Mouse (Mus musculus) spleen, adult 2 months (tissue): ENCODE data around the gene Tsga10. TPM values are rescaled to one million over a fixed set of nuclear protein-coding genes. Genes with fewer than 3 reads are reported as not detected.
"Not testable (repeated sequence)": the region's sequence is repeated elsewhere in the genome, so short reads cannot be mapped to it uniquely, and the experiment has no call there.

Experiments used
- DNase-seq, 2 experiments: peaks; one replicate each; pipeline versions ENCODE4 v3.0.0 to v3.0.0-alpha.2; 2012 to 2021; ENCODE audit warnings: low spot score in 2 of 2, low read depth in 1 of 2
- H3K27ac ChIP-seq: fragments of 200-500 bp; 2 replicates; pipeline ENCODE4 v1.5.1; 2012; ENCODE audit warnings: low read length, inconsistent platforms; ENCODE audit not compliant: insufficient read depth
- H3K27me3 ChIP-seq: fragments of 200-500 bp; 2 replicates; pipeline ENCODE4 v1.6.1; 2012; ENCODE audit warnings: mild to moderate bottlenecking, moderate library complexity, low read length, inconsistent platforms; ENCODE audit not compliant: control insufficient read depth, insufficient read depth
- H3K36me3 ChIP-seq: fragments of 200-500 bp; 2 replicates; pipeline ENCODE4 v1.6.1; 2012; ENCODE audit warnings: mild to moderate bottlenecking, low read length, inconsistent platforms; ENCODE audit not compliant: control insufficient read depth, insufficient read depth
- H3K4me1 ChIP-seq: fragments of 200-500 bp; 2 replicates; pipeline ENCODE4 v1.6.1; 2011; ENCODE audit warnings: inconsistent platforms; ENCODE audit not compliant: control insufficient read depth, insufficient read depth, insufficient read length
- H3K4me3 ChIP-seq: fragments of 200-500 bp; 2 replicates; pipeline ENCODE4 v1.5.1; 2011; ENCODE audit warnings: mild to moderate bottlenecking, inconsistent platforms; ENCODE audit not compliant: insufficient read depth, insufficient read length; ENCODE audit errors: extremely low read depth
- CTCF ChIP-seq: fragments of 200-500 bp; IDR thresholded peaks from 2 replicates; pipeline ENCODE4 v1.5.1; 2011; ENCODE audit warnings: mild to moderate bottlenecking, inconsistent platforms; ENCODE audit not compliant: insufficient read depth, insufficient read length, insufficient replicate concordance; ENCODE audit errors: extremely low read depth
- POLR2A ChIP-seq: fragments of 200-500 bp; IDR thresholded peaks from 2 replicates; pipeline ENCODE4 v1.6.1; 2011; ENCODE audit warnings: low read depth, low read length, inconsistent platforms
- WGBS: fragments of 180-500 bp; shearing (Covaris S2); methylation state at CpG from one replicate; pipeline ENCODE4 v1.1.7; 2018; 5-methylcytosine and 5-hydroxymethylcytosine counted together
- polyA plus RNA-seq: library from polyadenylated mRNA; depleted of rRNA; stranded (reverse); fragments of >200 nt; gene quantifications from 2 replicates; pipeline ENCODE4 v1.2.3, GENCODE M21; 2012

The Tsga10 gene
- polyA plus RNA-seq, 1 experiment, result 0.35 TPM

DNA sequence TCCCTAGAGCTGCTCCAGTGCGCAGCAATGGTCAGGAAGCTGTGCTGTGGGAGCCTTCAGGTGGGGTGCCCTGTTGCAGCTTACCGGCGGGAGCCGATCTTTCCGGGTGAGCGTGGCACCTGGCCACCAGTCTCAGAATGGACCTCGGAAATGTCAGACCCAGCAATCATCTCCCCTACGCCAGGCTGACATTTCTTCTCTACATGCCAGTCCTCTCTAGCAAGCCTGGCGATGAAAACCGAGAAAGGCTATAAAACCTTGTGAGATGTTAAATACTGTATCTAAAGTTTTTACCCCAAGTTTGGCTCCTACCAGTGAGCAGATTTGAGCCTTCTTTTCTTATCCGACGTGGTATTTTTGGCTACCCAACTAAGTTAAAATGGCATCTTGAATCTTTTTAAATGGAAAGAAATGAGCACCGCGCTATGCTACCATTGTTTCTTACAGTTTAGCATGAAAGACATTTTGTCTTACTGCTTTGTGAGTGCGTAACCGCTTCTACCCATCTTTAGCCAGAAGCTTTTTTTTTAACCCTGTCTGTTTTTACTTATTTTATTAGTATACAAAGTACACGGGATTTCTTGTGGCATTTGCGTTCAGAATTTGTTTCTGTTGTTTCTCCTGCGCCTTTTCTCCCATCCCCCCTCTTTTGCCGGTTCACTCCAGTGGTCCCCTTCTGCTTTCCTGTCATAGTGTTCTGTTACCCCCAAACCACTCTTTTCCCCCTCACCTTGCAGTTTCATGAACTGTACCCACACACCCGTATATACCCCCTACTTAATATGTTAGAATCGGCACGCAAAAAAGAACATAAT is 621 bp downstream of the Tsga10 start:
- WGBS, result 11% methylated on average over 23 of the region's 23 CpGs
- H3K4me3 ChIP-seq, result peak overlapping the region; percentile 62
- TF ChIP-seq POLR2A (no peak), CTCF (no peak)
- no peaks in the 10 kb centered on the region; the same call in 1 of the 2 replicates for H3K4me1 ChIP-seq
- no peaks in the 10 kb centered on the region for H3K27me3 ChIP-seq
- no peaks in the 10 kb centered on the region for H3K36me3 ChIP-seq
- no peak for DNase-seq
- H3K27ac ChIP-seq, result peak overlapping the region; percentile 21; the same call in 1 of the 2 replicates

DNA sequence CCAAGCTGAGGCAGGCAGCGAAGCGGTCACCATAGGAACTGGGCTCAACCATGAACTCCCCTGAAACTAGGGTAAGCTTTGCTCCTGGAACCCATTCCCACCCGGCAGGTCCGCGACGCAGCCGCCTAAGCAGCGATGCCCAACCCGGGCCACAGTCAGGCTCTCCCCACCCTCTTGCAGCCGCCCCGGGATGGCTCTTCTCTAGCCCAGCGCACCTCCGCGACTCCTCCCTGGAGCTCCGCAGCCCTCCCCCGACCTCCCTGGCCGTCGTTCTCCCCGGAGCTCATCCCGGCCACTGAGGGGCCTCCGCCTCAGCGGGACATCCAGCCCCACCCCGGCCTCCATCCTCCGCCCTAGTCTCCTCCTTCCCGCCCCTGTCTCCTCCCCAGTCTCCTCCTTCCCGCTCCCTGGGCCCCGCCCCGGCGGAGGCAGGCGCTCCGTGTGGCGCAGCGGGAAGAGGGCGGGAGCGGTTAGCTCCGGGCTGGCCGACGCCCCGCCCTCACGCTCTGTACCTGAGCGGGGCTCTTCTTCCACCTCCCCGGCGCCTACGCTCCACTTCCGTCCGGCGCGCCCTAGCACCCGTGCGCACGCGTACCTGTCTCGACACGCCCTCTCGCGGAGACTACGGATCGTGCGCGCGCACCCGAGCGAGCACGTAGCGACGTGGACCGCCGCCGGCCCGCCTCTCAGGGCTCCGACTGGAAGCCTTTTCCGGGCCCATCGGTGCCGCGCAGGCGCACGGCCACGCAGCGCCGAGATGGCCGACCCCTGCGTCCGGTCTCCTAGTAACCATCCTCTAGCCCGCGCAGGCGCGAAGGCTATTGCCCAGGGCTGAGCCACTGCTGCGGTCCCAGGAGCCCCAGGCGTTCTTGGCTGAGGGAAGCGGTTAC is 1.5 kb downstream of the Tsga10 start:
- TF ChIP-seq POLR2A, result peak; percentile 20; the same call in 1 of the 2 replicates
- no peak for TF ChIP-seq CTCF
- Histone ChIP-seq H3K27me3 (no peaks in the 10 kb centered on the region), H3K27ac (peak overlapping the region; percentile 65), H3K4me1 (no peaks in the 10 kb centered on the region; the same call in 1 of the 2 replicates), H3K36me3 (no peaks in the 10 kb centered on the region), H3K4me3 (peak overlapping the region; percentile 70)
- WGBS, result under 1% methylated on average over 89 of the region's 90 CpGs
- peak; percentile 98 to 99 for DNase-seq

DNA sequence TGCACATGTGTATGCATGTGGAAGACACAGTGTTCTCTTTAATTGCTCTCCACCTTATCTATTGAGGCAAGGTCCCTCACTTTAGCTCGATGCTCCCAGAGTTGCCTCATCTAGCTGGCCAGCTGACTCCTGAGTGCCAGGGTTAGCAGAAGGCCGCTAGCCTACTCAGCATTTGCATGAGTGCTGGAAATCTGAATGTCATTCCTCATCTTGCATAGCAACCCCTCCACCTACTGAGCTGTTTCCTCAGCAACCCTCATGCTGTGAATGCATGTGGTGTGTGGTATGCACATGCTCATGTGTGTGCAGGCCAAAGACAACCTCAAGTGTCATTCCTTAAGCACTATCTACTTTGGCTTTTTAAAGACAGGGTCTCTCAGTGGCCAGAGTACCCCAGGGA is 15.5 kb downstream of the Tsga10 start:
- Histone ChIP-seq H3K27me3 (no peaks in the 10 kb centered on the region), H3K36me3 (no peaks in the 10 kb centered on the region; the same call in 1 of the 2 replicates), H3K4me3 (no peak overlapping the region), H3K27ac (no peak overlapping the region), H3K4me1 (no peaks in the 10 kb centered on the region)
- TF ChIP-seq CTCF, result no peak
- TF ChIP-seq POLR2A, result no peak
- no peak for DNase-seq
- WGBS, result 78% methylated on average over 2 of the region's 2 CpGs

DNA sequence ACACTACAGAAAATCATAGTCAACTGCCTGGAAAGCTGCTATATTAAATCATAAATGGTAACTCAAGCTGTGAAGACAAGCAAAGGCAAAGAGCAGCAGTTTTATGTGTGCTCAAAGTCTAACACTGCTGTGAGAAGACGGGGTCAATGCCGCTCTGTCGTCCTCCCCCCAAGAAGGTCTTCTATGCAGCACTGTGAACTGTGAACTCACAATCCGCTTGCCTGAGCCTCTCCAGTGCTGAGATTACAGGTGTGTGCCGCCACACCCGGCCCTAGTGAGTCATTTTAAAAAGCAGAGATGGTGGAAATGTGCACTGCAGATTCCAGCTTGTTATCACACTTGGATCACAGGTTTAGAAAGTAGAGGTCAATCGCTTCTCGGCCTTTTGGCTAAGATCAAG is 19.4 kb downstream of the Tsga10 start:
- Histone ChIP-seq H3K4me3 (no peak overlapping the region), H3K36me3 (no peaks in the 10 kb centered on the region), H3K27me3 (no peaks in the 10 kb centered on the region), H3K4me1 (no peaks in the 10 kb centered on the region), H3K27ac (no peak overlapping the region)
- 89% methylated on average over 8 of the region's 8 CpGs for WGBS
- DNase-seq, result no peak
- TF ChIP-seq CTCF (no peak), POLR2A (no peak)

DNA sequence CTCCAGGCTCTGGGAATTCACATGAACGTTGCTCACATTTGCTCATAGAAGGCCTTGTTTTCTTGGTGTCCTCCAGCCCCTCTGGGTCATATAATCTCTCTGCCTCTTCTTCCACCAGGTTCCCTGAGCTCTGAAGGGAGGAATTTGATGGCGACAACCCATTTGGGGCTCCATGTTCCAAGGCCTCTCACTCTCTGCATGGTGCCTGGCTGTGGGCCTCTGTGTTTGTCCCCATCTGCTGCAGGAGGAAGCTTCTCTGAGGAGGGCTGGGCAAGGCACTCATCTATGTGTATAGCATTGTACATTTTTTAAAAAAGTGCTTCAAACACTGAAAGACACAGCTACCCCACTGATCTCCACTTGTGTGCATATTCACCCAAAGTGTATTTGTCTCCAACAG is 34.5 kb downstream of the Tsga10 start:
- no peak for TF ChIP-seq CTCF
- no peak for TF ChIP-seq POLR2A

DNA sequence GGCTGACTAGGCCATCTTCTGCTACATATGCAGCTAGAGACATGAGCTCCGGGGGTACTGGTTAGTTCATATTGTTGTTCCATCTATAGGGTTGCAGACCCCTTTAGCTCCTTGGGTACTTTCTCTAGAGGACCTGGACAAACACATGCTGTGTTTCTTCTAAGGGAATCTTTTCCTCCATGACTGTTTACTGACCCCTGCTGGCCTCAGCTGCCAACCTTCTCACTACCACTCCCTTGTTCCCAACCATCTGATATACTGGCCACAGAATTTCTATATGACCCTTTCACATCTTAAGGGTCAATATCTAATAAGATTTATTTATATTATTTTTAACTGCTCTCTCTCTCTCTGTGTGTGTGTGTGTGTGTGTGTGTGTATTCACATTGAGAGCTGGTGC is 63.9 kb downstream of the Tsga10 start:
- not testable (repeated sequence) for H3K27me3 ChIP-seq, H3K36me3 ChIP-seq, H3K4me1 ChIP-seq, DNase-seq, H3K4me3 ChIP-seq, H3K27ac ChIP-seq
- 71% methylated on average over 1 of the region's 1 CpGs for WGBS

More for the DNA sequence above, 34.5 kb downstream of the Tsga10 start:
- no peak for DNase-seq
- WGBS, result 89% methylated on average over 2 of the region's 2 CpGs
- Histone ChIP-seq H3K27me3 (no peaks in the 10 kb centered on the region), H3K4me3 (no peak overlapping the region), H3K27ac (no peak overlapping the region), H3K4me1 (no peaks in the 10 kb centered on the region), H3K36me3 (no peaks in the 10 kb centered on the region)
